Mouse (Mus musculus) liver, embryonic 14.5 days (tissue): ENCODE data around the gene Tmco1. TPM values are rescaled to one million over a fixed set of nuclear protein-coding genes. Genes with fewer than 3 reads are reported as not detected.

Experiments
- ATAC-seq: fragments of 200-750 bp; cut with Nextera tagmentation; 2 replicates; pipeline ENCODE4 v1.8.0; 2017; ENCODE audit warnings: moderate number of reproducible peaks, mild to moderate bottlenecking, moderate library complexity; ENCODE audit not compliant: insufficient read depth
- DNase-seq, 3 experiments: peaks; one replicate each; pipeline ENCODE4 v3.0.0-alpha.2; 2012 to 2013; ENCODE audit warnings: low read depth in 3 of 3, low spot score in 3 of 3
- H3K27ac ChIP-seq: fragments of 300-500 bp; sonication (generic); 2 replicates; pipeline ENCODE4 v1.5.1; 2014; ENCODE audit warnings: moderate library complexity, mild to moderate bottlenecking, control low read depth, inconsistent platforms
- H3K27me3 ChIP-seq: fragments of 300-500 bp; sonication (generic); 2 replicates; pipeline ENCODE4 v1.6.1; 2014; ENCODE audit warnings: mild to moderate bottlenecking, low read length, moderate library complexity; ENCODE audit not compliant: control insufficient read depth, insufficient read depth
- H3K36me3 ChIP-seq: fragments of 300-500 bp; sonication (generic); replicated peaks from 2 replicates; pipeline ENCODE4 v1.6.1; 2014; ENCODE audit warnings: low read depth; ENCODE audit not compliant: control insufficient read depth, insufficient read depth
- H3K4me1 ChIP-seq, 2 experiments: fragments of 200-500 bp in 1 of 2; fragments of 300-500 bp in 1 of 2; sonication (generic) in 1 of 2; replicated peaks; 2 replicates each; pipeline ENCODE4 v1.6.1; 2012 to 2014; ENCODE audit warnings: antibody characterized with exemption in 1 of 2, inconsistent platforms in 1 of 2, low read length in 1 of 2; ENCODE audit not compliant: control insufficient read depth in 2 of 2, insufficient read depth in 2 of 2
- H3K4me2 ChIP-seq: fragments of 300-500 bp; sonication (generic); 2 replicates; pipeline ENCODE4 v1.6.1; 2014; ENCODE audit warnings: low read depth, mild to moderate bottlenecking, control low read depth, moderate library complexity
- H3K4me3 ChIP-seq, 2 experiments: fragments of 200-500 bp in 1 of 2; fragments of 300-500 bp in 1 of 2; sonication (generic) in 1 of 2; 2 replicates each; pipeline ENCODE4 v1.5.1; 2012 to 2014; ENCODE audit warnings: low read depth in 2 of 2, low read length in 2 of 2, mild to moderate bottlenecking in 2 of 2, control low read depth in 1 of 2, inconsistent platforms in 1 of 2, moderate library complexity in 1 of 2; ENCODE audit not compliant: insufficient read depth in 1 of 2
- H3K9ac ChIP-seq: fragments of 300-500 bp; sonication (generic); replicated peaks from 2 replicates; pipeline ENCODE4 v1.6.1; 2014; ENCODE audit warnings: mild to moderate bottlenecking, control low read depth, moderate library complexity
- H3K9me3 ChIP-seq: fragments of 300-500 bp; sonication (generic); 2 replicates; pipeline ENCODE4 v1.6.1; 2016; ENCODE audit warnings: low read length, mixed read lengths; ENCODE audit not compliant: control insufficient read depth
- CTCF ChIP-seq: IDR thresholded peaks from 2 replicates; pipeline ENCODE4 v1.5.1; 2016; ENCODE audit warnings: antibody characterized with exemption, low read depth, control low read depth
- EP300 ChIP-seq: IDR thresholded peaks from 2 replicates; pipeline ENCODE4 v1.6.1; 2016; ENCODE audit warnings: antibody characterized with exemption, low read depth
- WGBS: fragments of 180-500 bp; shearing (Covaris S2); extraction: QIAGEN DNeasy Blood & Tissue Kit; methylation state at CpG from one replicate; pipeline ENCODE4 v1.1.7; 2014; ENCODE audit not compliant: insufficient replicate concordance; 5-methylcytosine and 5-hydroxymethylcytosine counted together
- polyA plus RNA-seq, 2 experiments: library from polyadenylated mRNA; depleted of rRNA in 1 of 2; stranded (reverse) in 1 of 2; unstranded in 1 of 2; fragments of >200 nt; fragmentation: Nextera tagmentation in 1 of 2; extraction: Ambion mirVana in 1 of 2; gene quantifications; 2 replicates each; pipeline versions ENCODE4 v1.2.1 to v1.2.3; 2012 to 2014

The Tmco1 gene
- polyA plus RNA-seq, 2 experiments = 43.4 to 64.1 TPM

GRCm38 (mm10) chr1:167374942-167375341, 66.8 kb downstream of the Tmco1 start:
- Histone ChIP-seq H3K4me2 (peak overlapping the region; percentile 31), H3K4me1 (peaks cover 23 to 45% of the 10 kb centered on the region in 2 experiments), H3K36me3 (peaks cover 87% of the 10 kb centered on the region), H3K9ac (peak overlapping the region; percentile 32), H3K9me3 (no peaks in the 10 kb centered on the region), H3K27ac (peak overlapping the region; percentile 25), H3K4me3 (peak overlapping the region in 1 of 2 experiments; percentile 18; a peak in 2 of 4 replicates), H3K27me3 (no peaks in the 10 kb centered on the region)
- TF ChIP-seq CTCF (no peak), EP300 (no peak)
- 76% methylated on average over 2 of the region's 2 CpGs for WGBS
- ATAC-seq = no peak
- DNase-seq = no peak

GRCm38 (mm10) chr1:167378019-167378418, 69.8 kb downstream of the Tmco1 start:
- Histone ChIP-seq H3K9ac (no peak overlapping the region), H3K27me3 (no peaks in the 10 kb centered on the region), H3K27ac (peak overlapping the region; percentile 4), H3K4me1 (peaks cover 48 to 67% of the 10 kb centered on the region in 2 experiments), H3K4me2 (no peak overlapping the region), H3K9me3 (no peaks in the 10 kb centered on the region), H3K36me3 (peaks cover 82% of the 10 kb centered on the region), H3K4me3 (no peak overlapping the region)
- DNase-seq (no peak), ATAC-seq (no peak)
- 78% methylated on average over 6 of the region's 6 CpGs for WGBS
- 0 out of 2 replicates have a peak, but pooled peaks have one; percentile 11 for TF ChIP-seq CTCF
- no peak for TF ChIP-seq EP300

GRCm38 (mm10) chr1:167379751-167380150, 71.6 kb downstream of the Tmco1 start:
- no peak for DNase-seq
- no peak overlapping the region for H3K9ac ChIP-seq
- H3K4me3 ChIP-seq = no peak overlapping the region
- H3K9me3 ChIP-seq = no peaks in the 10 kb centered on the region
- H3K4me1 ChIP-seq = peaks cover 57 to 73% of the 10 kb centered on the region in 2 experiments
- no peak overlapping the region for H3K4me2 ChIP-seq
- H3K27ac ChIP-seq = no peak overlapping the region
- H3K36me3 ChIP-seq = peaks cover 78% of the 10 kb centered on the region
- no peaks in the 10 kb centered on the region for H3K27me3 ChIP-seq
- ATAC-seq = no peak
- WGBS = 84% methylated on average over 5 of the region's 5 CpGs
- TF ChIP-seq EP300 (no peak), CTCF (peak; percentile 11; the same call in 1 of the 2 replicates)

- 93% methylated on average over 2 of the region's 2 CpGs for WGBS
- no peak overlapping the region for H3K9ac ChIP-seq
- H3K27me3 ChIP-seq = no peaks in the 10 kb centered on the region
- H3K4me1 ChIP-seq = peaks cover 57 to 73% of the 10 kb centered on the region in 2 experiments
- peak overlapping the region; percentile 50 for H3K27ac ChIP-seq
- ATAC-seq = no peak
- H3K4me3 ChIP-seq = no peak overlapping the region
- H3K4me2 ChIP-seq = no peak overlapping the region
- H3K36me3 ChIP-seq = peaks cover 73% of the 10 kb centered on the region
- TF ChIP-seq CTCF = no peak
- TF ChIP-seq EP300 = no peak
- no peaks in the 10 kb centered on the region for H3K9me3 ChIP-seq
- no peak for DNase-seq
These were observed 72.0 kb downstream of the Tmco1 start for GRCm38 (mm10) chr1:167380223-167380622.

GRCm38 (mm10) chr1:167381050-167382015, 73.2 kb downstream of the Tmco1 start:
- Histone ChIP-seq H3K9ac (peak overlapping the region; percentile 71), H3K4me1 (peaks cover 66 to 77% of the 10 kb centered on the region in 2 experiments), H3K27ac (peak overlapping the region; percentile 99), H3K27me3 (no peaks in the 10 kb centered on the region), H3K4me2 (peak overlapping the region; percentile 81), H3K36me3 (peaks cover 62% of the 10 kb centered on the region), H3K4me3 (no peak overlapping the region), H3K9me3 (no peaks in the 10 kb centered on the region)
- TF ChIP-seq CTCF (no peak), EP300 (no peak)
- ATAC-seq (no peak), DNase-seq (no peak)
- WGBS = 78% methylated on average over 8 of the region's 8 CpGs
